Mouse (Mus musculus) inflammation-experienced regulatory T-cells, adult 6 months (primary cell): Measurements from ENCODE around the gene March9. TPM values are rescaled to one million over a fixed set of nuclear protein-coding genes. Genes with fewer than 3 reads are reported as not detected.
A peak's percentile ranks its signal among the peaks of the same experiment; 100 is the strongest.

Source experiments
- ATAC-seq: one replicate; pipeline ENCODE4 v1.8.0; 2017
- polyA plus RNA-seq, 3 experiments: library from polyadenylated mRNA; unstranded; fragments of 100-300 nt; shearing (Covaris generic); gene quantifications; one replicate each; pipeline ENCODE4 v1.2.1; 2017

Gene March9
- polyA plus RNA-seq = under 1 TPM; 0.35 to 0.84 (median 0.72) TPM

GRCm38 (mm10) chr10:127059968-127060916 is at the start of gene March9:
TSS of gene March9 (minus strand) at chr10:127060184.
- peak; percentile 54 for ATAC-seq

- ATAC-seq = no peak
These were observed 48.2 kb upstream of the March9 start for GRCm38 (mm10) chr10:127108262-127108583.

GRCm38 (mm10) chr10:127107563-127108261 is 47.7 kb upstream of the March9 start:
- peak; percentile 84 for ATAC-seq

GRCm38 (mm10) chr10:127103631-127104030 is 43.6 kb upstream of the March9 start:
- ATAC-seq = no peak

- ATAC-seq = no peak
These were observed 41.2 kb upstream of the March9 start for GRCm38 (mm10) chr10:127101151-127101550.

GRCm38 (mm10) chr10:127100414-127100813 is 40.4 kb upstream of the March9 start:
- ATAC-seq = no peak

GRCm38 (mm10) chr10:127099868-127100267 is 39.9 kb upstream of the March9 start:
- ATAC-seq = no peak

- ATAC-seq = no peak
These were observed 39.2 kb upstream of the March9 start for GRCm38 (mm10) chr10:127099191-127099590.

- ATAC-seq = no peak
These were observed 38.5 kb upstream of the March9 start for GRCm38 (mm10) chr10:127098514-127098913.

- ATAC-seq = no peak
These were observed 34.4 kb upstream of the March9 start for GRCm38 (mm10) chr10:127094382-127094802.

- no peak for ATAC-seq
These were observed 32.8 kb upstream of the March9 start for GRCm38 (mm10) chr10:127092742-127093141.

GRCm38 (mm10) chr10:127091507-127092396 is 31.8 kb upstream of the March9 start:
- ATAC-seq = no peak

GRCm38 (mm10) chr10:127090560-127091411 is 30.8 kb upstream of the March9 start:
- no peak for ATAC-seq

GRCm38 (mm10) chr10:127085633-127086032 is 25.6 kb upstream of the March9 start:
- ATAC-seq = no peak

- ATAC-seq = no peak
These were observed 25.1 kb upstream of the March9 start for GRCm38 (mm10) chr10:127085052-127085451.

- no peak for ATAC-seq
These were observed 23.9 kb upstream of the March9 start for GRCm38 (mm10) chr10:127083915-127084306.

GRCm38 (mm10) chr10:127083292-127083914 is 23.4 kb upstream of the March9 start:
- no peak for ATAC-seq

- ATAC-seq = no peak
These were observed 22.1 kb upstream of the March9 start for GRCm38 (mm10) chr10:127081996-127082620.

- no peak for ATAC-seq
These were observed 21.2 kb upstream of the March9 start for GRCm38 (mm10) chr10:127080901-127081780.
